Mouse (Mus musculus): ENCODE measurements around the gene Ccl6. TPM values are rescaled to one million over a fixed set of nuclear protein-coding genes. Genes with fewer than 3 reads are reported as not detected.

Gene Ccl6
- polyA plus RNA-seq (2015; fragmentation: Nextera tagmentation; extraction: Ambion mirVana): 1.9 and 2.4 TPM in 2 replicates

GRCm38 (mm10) chr11:83592853-83593252 lies at the start of gene Ccl6:
TSS of gene Ccl6 (minus strand) at chr11:83593087.
- Histone ChIP-seq H3K9ac (replicated peaks; ENCODE audit: low read depth, low read length) (no peak within 1 kb of the TSS), H3K4me2 (ENCODE audit: low read length) (no peak within 1 kb of the TSS), H3K4me3 (replicated peaks; ENCODE audit: low read length) (no peak within 1 kb of the TSS), H3K27me3 (replicated peaks; ENCODE audit: control insufficient read depth, insufficient read depth, low read length) (no peaks in the 10 kb centered on the region), H3K27ac (ENCODE audit: low read length) (no peak within 1 kb of the TSS), H3K4me1 (replicated peaks; ENCODE audit: control insufficient read depth, insufficient read depth, low read length) (no peaks in the 10 kb centered on the region), H3K9me3 (ENCODE audit: control insufficient read depth, low read length) (no peaks in the 10 kb centered on the region), H3K36me3 (ENCODE audit: control insufficient read depth, insufficient read depth) (no peaks in the 10 kb centered on the region)
- ATAC-seq: no peak
- 69% methylated on average over 2 of the region's 2 CpGs for WGBS

GRCm38 (mm10) chr11:83641216-83641615 lies 48.3 kb upstream of the Ccl6 start:
- Histone ChIP-seq H3K36me3 (ENCODE audit: control insufficient read depth, insufficient read depth) (no peaks in the 10 kb centered on the region), H3K4me3 (replicated peaks; ENCODE audit: low read length) (no peak overlapping the region), H3K9ac (replicated peaks; ENCODE audit: low read depth, low read length) (no peak overlapping the region), H3K9me3 (ENCODE audit: control insufficient read depth, low read length) (no peaks in the 10 kb centered on the region), H3K4me1 (replicated peaks; ENCODE audit: control insufficient read depth, insufficient read depth, low read length) (no peaks in the 10 kb centered on the region), H3K4me2 (ENCODE audit: low read length) (no peak overlapping the region), H3K27me3 (replicated peaks; ENCODE audit: control insufficient read depth, insufficient read depth, low read length) (no peaks in the 10 kb centered on the region), H3K27ac (ENCODE audit: low read length) (no peak overlapping the region)
- 87% methylated on average over 2 of the region's 2 CpGs for WGBS
- no peak for ATAC-seq

- Histone ChIP-seq H3K4me3 (replicated peaks; ENCODE audit: low read length) (no peak overlapping the region), H3K4me1 (replicated peaks; ENCODE audit: control insufficient read depth, insufficient read depth, low read length) (no peaks in the 10 kb centered on the region), H3K27ac (ENCODE audit: low read length) (no peak overlapping the region), H3K9me3 (ENCODE audit: control insufficient read depth, low read length) (no peaks in the 10 kb centered on the region), H3K9ac (replicated peaks; ENCODE audit: low read depth, low read length) (no peak overlapping the region), H3K27me3 (replicated peaks; ENCODE audit: control insufficient read depth, insufficient read depth, low read length) (no peaks in the 10 kb centered on the region), H3K4me2 (ENCODE audit: low read length) (no peak overlapping the region), H3K36me3 (ENCODE audit: control insufficient read depth, insufficient read depth) (no peaks in the 10 kb centered on the region)
- 89% methylated on average over 5 of the region's 5 CpGs for WGBS
- ATAC-seq: no peak
These were observed 47.3 kb upstream of the Ccl6 start for GRCm38 (mm10) chr11:83640141-83640540.

GRCm38 (mm10) chr11:83639533-83639932 lies 46.6 kb upstream of the Ccl6 start:
- ATAC-seq: no peak
- Histone ChIP-seq H3K9ac (replicated peaks; ENCODE audit: low read depth, low read length) (no peak overlapping the region), H3K4me3 (replicated peaks; ENCODE audit: low read length) (no peak overlapping the region), H3K4me2 (ENCODE audit: low read length) (no peak overlapping the region), H3K9me3 (ENCODE audit: control insufficient read depth, low read length) (no peaks in the 10 kb centered on the region), H3K36me3 (ENCODE audit: control insufficient read depth, insufficient read depth) (no peaks in the 10 kb centered on the region), H3K27ac (ENCODE audit: low read length) (no peak overlapping the region), H3K27me3 (replicated peaks; ENCODE audit: control insufficient read depth, insufficient read depth, low read length) (no peaks in the 10 kb centered on the region), H3K4me1 (replicated peaks; ENCODE audit: control insufficient read depth, insufficient read depth, low read length) (no peaks in the 10 kb centered on the region)
- WGBS: 72% methylated on average over 3 of the region's 3 CpGs

- H3K9ac ChIP-seq (replicated peaks; ENCODE audit: low read depth, low read length): no peak overlapping the region
- no peak overlapping the region for H3K27ac ChIP-seq (ENCODE audit: low read length)
- no peaks in the 10 kb centered on the region for H3K9me3 ChIP-seq (ENCODE audit: control insufficient read depth, low read length)
- H3K36me3 ChIP-seq (ENCODE audit: control insufficient read depth, insufficient read depth): no peaks in the 10 kb centered on the region
- 62% methylated on average over 2 of the region's 2 CpGs for WGBS
- no peak overlapping the region for H3K4me2 ChIP-seq (ENCODE audit: low read length)
- no peaks in the 10 kb centered on the region for H3K27me3 ChIP-seq (replicated peaks; ENCODE audit: control insufficient read depth, insufficient read depth, low read length)
- H3K4me3 ChIP-seq (replicated peaks; ENCODE audit: low read length): no peak overlapping the region
- ATAC-seq: no peak
- peaks cover 3% of the 10 kb centered on the region for H3K4me1 ChIP-seq (replicated peaks; ENCODE audit: control insufficient read depth, insufficient read depth, low read length)
These were observed 46.0 kb upstream of the Ccl6 start for GRCm38 (mm10) chr11:83638934-83639333.

- H3K4me1 ChIP-seq (replicated peaks; ENCODE audit: control insufficient read depth, insufficient read depth, low read length): peaks cover 3% of the 10 kb centered on the region
- H3K9me3 ChIP-seq (ENCODE audit: control insufficient read depth, low read length): no peaks in the 10 kb centered on the region
- ATAC-seq: no peak
- WGBS: 85% methylated on average over 1 of the region's 1 CpGs
- H3K36me3 ChIP-seq (ENCODE audit: control insufficient read depth, insufficient read depth): no peaks in the 10 kb centered on the region
- H3K27ac ChIP-seq (ENCODE audit: low read length): no peak overlapping the region
- no peak overlapping the region for H3K9ac ChIP-seq (replicated peaks; ENCODE audit: low read depth, low read length)
- no peaks in the 10 kb centered on the region for H3K27me3 ChIP-seq (replicated peaks; ENCODE audit: control insufficient read depth, insufficient read depth, low read length)
- no peak overlapping the region for H3K4me2 ChIP-seq (ENCODE audit: low read length)
- no peak overlapping the region for H3K4me3 ChIP-seq (replicated peaks; ENCODE audit: low read length)
These were observed 43.9 kb upstream of the Ccl6 start for GRCm38 (mm10) chr11:83636742-83637235.

- ATAC-seq: no peak
- H3K4me1 ChIP-seq (replicated peaks; ENCODE audit: control insufficient read depth, insufficient read depth, low read length): peaks cover 3% of the 10 kb centered on the region
- 90% methylated on average over 2 of the region's 2 CpGs for WGBS
These were observed 42.0 kb upstream of the Ccl6 start for GRCm38 (mm10) chr11:83634898-83635297.

GRCm38 (mm10) chr11:83634425-83634824 lies 41.5 kb upstream of the Ccl6 start:
- no peak overlapping the region for H3K27ac ChIP-seq (ENCODE audit: low read length)
- H3K4me3 ChIP-seq (replicated peaks; ENCODE audit: low read length): no peak overlapping the region
- no peak for ATAC-seq
- no peaks in the 10 kb centered on the region for H3K36me3 ChIP-seq (ENCODE audit: control insufficient read depth, insufficient read depth)
- H3K4me2 ChIP-seq (ENCODE audit: low read length): no peak overlapping the region
- no peaks in the 10 kb centered on the region for H3K9me3 ChIP-seq (ENCODE audit: control insufficient read depth, low read length)
- H3K4me1 ChIP-seq (replicated peaks; ENCODE audit: control insufficient read depth, insufficient read depth, low read length): peaks cover 3% of the 10 kb centered on the region
- no peak overlapping the region for H3K9ac ChIP-seq (replicated peaks; ENCODE audit: low read depth, low read length)
- 32% methylated on average over 4 of the region's 4 CpGs for WGBS
- no peaks in the 10 kb centered on the region for H3K27me3 ChIP-seq (replicated peaks; ENCODE audit: control insufficient read depth, insufficient read depth, low read length)

More at GRCm38 (mm10) chr11:83634898-83635297, 42.0 kb upstream of the Ccl6 start:
- no peaks in the 10 kb centered on the region for H3K27me3 ChIP-seq (replicated peaks; ENCODE audit: control insufficient read depth, insufficient read depth, low read length)
- H3K9ac ChIP-seq (replicated peaks; ENCODE audit: low read depth, low read length): no peak overlapping the region
- no peaks in the 10 kb centered on the region for H3K36me3 ChIP-seq (ENCODE audit: control insufficient read depth, insufficient read depth)
- H3K27ac ChIP-seq (ENCODE audit: low read length): no peak overlapping the region
- no peak overlapping the region for H3K4me3 ChIP-seq (replicated peaks; ENCODE audit: low read length)
- H3K4me2 ChIP-seq (ENCODE audit: low read length): no peak overlapping the region
- H3K9me3 ChIP-seq (ENCODE audit: control insufficient read depth, low read length): no peaks in the 10 kb centered on the region

- H3K9me3 ChIP-seq (ENCODE audit: control insufficient read depth, low read length): no peaks in the 10 kb centered on the region
These were observed 39.9 kb upstream of the Ccl6 start for GRCm38 (mm10) chr11:83632744-83633143.

GRCm38 (mm10) chr11:83631065-83631464 lies 38.2 kb upstream of the Ccl6 start:
- Histone ChIP-seq H3K4me3 (replicated peaks; ENCODE audit: low read length) (no peak overlapping the region), H3K9ac (replicated peaks; ENCODE audit: low read depth, low read length) (no peak overlapping the region), H3K9me3 (ENCODE audit: control insufficient read depth, low read length) (no peaks in the 10 kb centered on the region), H3K27me3 (replicated peaks; ENCODE audit: control insufficient read depth, insufficient read depth, low read length) (no peaks in the 10 kb centered on the region), H3K36me3 (ENCODE audit: control insufficient read depth, insufficient read depth) (no peaks in the 10 kb centered on the region), H3K4me2 (ENCODE audit: low read length) (no peak overlapping the region), H3K27ac (ENCODE audit: low read length) (no peak overlapping the region), H3K4me1 (replicated peaks; ENCODE audit: control insufficient read depth, insufficient read depth, low read length) (peaks cover 3% of the 10 kb centered on the region)
- no peak for ATAC-seq
- 89% methylated on average over 2 of the region's 2 CpGs for whole genome bisulfite sequencing

More at GRCm38 (mm10) chr11:83632744-83633143, 39.9 kb upstream of the Ccl6 start:
- Histone ChIP-seq H3K27me3 (replicated peaks; ENCODE audit: control insufficient read depth, insufficient read depth, low read length) (no peaks in the 10 kb centered on the region), H3K4me1 (replicated peaks; ENCODE audit: control insufficient read depth, insufficient read depth, low read length) (peaks cover 3% of the 10 kb centered on the region), H3K27ac (ENCODE audit: low read length) (no peak overlapping the region), H3K9ac (replicated peaks; ENCODE audit: low read depth, low read length) (no peak overlapping the region), H3K4me2 (ENCODE audit: low read length) (no peak overlapping the region), H3K36me3 (ENCODE audit: control insufficient read depth, insufficient read depth) (no peaks in the 10 kb centered on the region), H3K4me3 (replicated peaks; ENCODE audit: low read length) (no peak overlapping the region)
- no peak for ATAC-seq
- 71% methylated on average over 4 of the region's 4 CpGs for WGBS

All from forebrain, embryonic 16.5 days (tissue).